20 mouse cellular contexts compared by ENCODE assay signal in genomic region chr10:54381530-54381929, GRCm38 (mm10).
DNase-seq lines count a peak whose midpoint lies in the region; ATAC-seq lines count a peak whose summit lies in the region.
"Had no signal": no experiment of that assay in that cellular context is flagged by ENCODE, and none has a peak within 500 bp of the region (broad histone marks: within the 10 kb centered on the region; RNA-seq: fewer than 3 reads in every experiment).

No protein-coding gene starts in this region.

- DNase-seq in frontal cortex, postnatal 14 days (ENCODE audit: low spot score in 2 of 2), result no peak
- DNase-seq in left cerebral cortex, adult 11 months (ENCODE audit: low spot score), result peak; percentile 25
- no peak for DNase-seq in left cerebral cortex, postnatal 4 days
- DNase-seq in right cerebral cortex, adult 2 months (ENCODE audit: low spot score in 2 of 2), result peak; percentile 7 to 17
- no peak for DNase-seq in right cerebral cortex, postnatal 4 days
- DNase-seq in left cerebral cortex, postnatal 25 days (ENCODE audit: low spot score in 2 of 2), result peak; percentile 6 to 70
- DNase-seq in urinary bladder, postnatal 25 days (ENCODE audit: low spot score), result no peak
- DNase-seq: adrenal gland, adult 8-10 months; adrenal gland, postnatal 36 days; B cell, adult 2 months; cerebellum, adult 11 months; cerebellum, adult 8-10 months; cerebellum, postnatal 25 days; gastrocnemius, postnatal 36 days; heart, adult 11 months; heart, postnatal 10 days; heart, postnatal 4 days had no signal

- ATAC-seq in frontal cortex, adult (ENCODE audit: low TSS enrichment), result peak; percentile 85
- ATAC-seq: CD4-positive, CD25-positive, alpha-beta regulatory T cell, adult 4 months; forebrain, embryonic 15.5 days had no signal

- intact Hi-C loops in left cerebral cortex, postnatal 4 days (cut with DNase I), result no loop called here
- intact Hi-C loops in left cerebral cortex, postnatal 25 days (cut with DNase I), result loop anchor here (1.0 kb wide), 1 partner anchor 67 kb away; no protein-coding TSS in a partner anchor

Comparison
In these comparisons a context has a peak if more than half of its experiments do, and no peak if none do; other contexts are left out.
1. DNase-seq: peak in left cerebral cortex, adult 11 months (single experiment), right cerebral cortex, adult 2 months (2 of 2) and left cerebral cortex, postnatal 25 days (2 of 2); none in frontal cortex, postnatal 14 days (0 of 2), left cerebral cortex, postnatal 4 days (single experiment), right cerebral cortex, postnatal 4 days (single experiment) and urinary bladder, postnatal 25 days (single experiment).